ENCODE assay signal across 14 mouse cellular contexts in genomic region chr4:33526092-33526491, GRCm38 (mm10).
A peak's percentile ranks its signal among the peaks of the same experiment; 100 is the strongest.
DNase-seq lines count a peak whose midpoint lies in the region; ATAC-seq and TF ChIP-seq lines count a peak whose summit lies in the region.
"Had no signal": no experiment of that assay in that cellular context is flagged by ENCODE, and none has a peak within 500 bp of the region (broad histone marks: within the 10 kb centered on the region; RNA-seq: fewer than 3 reads in every experiment).

No protein-coding gene starts in this region.

- H3K4me3 ChIP-seq in hindbrain, embryonic 11.5 days (ENCODE audit: low read depth, low read length), result no peak overlapping the region
- no peak overlapping the region for H3K4me3 ChIP-seq in hindbrain, embryonic 13.5 days
- no peak overlapping the region for H3K4me3 ChIP-seq in midbrain, embryonic 15.5 days
- H3K4me3 ChIP-seq in midbrain, embryonic 14.5 days (replicated peaks; ENCODE audit: low read depth, low read length), result no peak overlapping the region
- H3K4me3 ChIP-seq in thymus, adult 2 months (ENCODE audit: control insufficient read depth, insufficient read depth, low read length), result no peak overlapping the region
- H3K4me3 ChIP-seq: myocyte; stomach, embryonic 15.5 days had no signal

- TF ChIP-seq CTCF in thymus, adult 2 months (IDR thresholded peaks at IDR 0.05; ENCODE audit: borderline replicate concordance, control insufficient read depth, extremely low read depth, insufficient read depth, low read length, poor library complexity), result no peak

- 11% methylated on average over 7 of the region's 7 CpGs for WGBS in hindbrain, embryonic 11.5 days
- 15% methylated on average over 7 of the region's 7 CpGs for WGBS in hindbrain, embryonic 13.5 days
- 16% methylated on average over 7 of the region's 7 CpGs for WGBS in midbrain, embryonic 15.5 days
- 20% methylated on average over 7 of the region's 7 CpGs for WGBS in midbrain, embryonic 14.5 days
- 94% methylated on average over 7 of the region's 7 CpGs for whole genome bisulfite sequencing in thymus, adult 2 months

- no peak overlapping the region for H3K27ac ChIP-seq in hindbrain, embryonic 11.5 days (ENCODE audit: low read depth, low read length)
- no peak overlapping the region for H3K27ac ChIP-seq in hindbrain, embryonic 13.5 days
- H3K27ac ChIP-seq in midbrain, embryonic 15.5 days, result peak overlapping the region; percentile 3; the same call in 1 of the 2 replicates
- no peak overlapping the region for H3K27ac ChIP-seq in midbrain, embryonic 14.5 days (replicated peaks; ENCODE audit: low read depth, low read length)
- no peak overlapping the region for H3K27ac ChIP-seq in thymus, adult 2 months (ENCODE audit: control insufficient read depth, insufficient read depth, low read length)
- H3K27ac ChIP-seq: macrophage; stomach, embryonic 15.5 days had no signal

- no peaks in the 10 kb centered on the region for H3K9me3 ChIP-seq in hindbrain, embryonic 11.5 days (ENCODE audit: control insufficient read depth, low read length)
- no peaks in the 10 kb centered on the region for H3K9me3 ChIP-seq in hindbrain, embryonic 13.5 days
- no peaks in the 10 kb centered on the region for H3K9me3 ChIP-seq in midbrain, embryonic 15.5 days
- no peaks in the 10 kb centered on the region for H3K9me3 ChIP-seq in midbrain, embryonic 14.5 days (ENCODE audit: control insufficient read depth, low read length)
- H3K9me3 ChIP-seq: G1E; stomach, embryonic 15.5 days had no signal

- no peak for TF ChIP-seq POLR2A in thymus, adult 2 months (IDR thresholded peaks at IDR 0.05; ENCODE audit: control insufficient read depth, extremely low read depth, insufficient read depth, low read length, poor library complexity)

- H3K27me3 ChIP-seq in hindbrain, embryonic 11.5 days (ENCODE audit: control insufficient read depth, insufficient read depth, low read length), result no peaks in the 10 kb centered on the region
- no peaks in the 10 kb centered on the region for H3K27me3 ChIP-seq in hindbrain, embryonic 13.5 days
- no peaks in the 10 kb centered on the region for H3K27me3 ChIP-seq in midbrain, embryonic 15.5 days (replicated peaks)
- no peaks in the 10 kb centered on the region for H3K27me3 ChIP-seq in midbrain, embryonic 14.5 days (ENCODE audit: control insufficient read depth, insufficient read depth, low read length)
- no peaks in the 10 kb centered on the region for H3K27me3 ChIP-seq in thymus, adult 2 months (ENCODE audit: control insufficient read depth, insufficient read depth, low read length)
- H3K27me3 ChIP-seq: stomach, embryonic 15.5 days had no signal

- no peaks in the 10 kb centered on the region for H3K36me3 ChIP-seq in hindbrain, embryonic 11.5 days (ENCODE audit: control insufficient read depth, insufficient read depth, low read length)
- H3K36me3 ChIP-seq in hindbrain, embryonic 13.5 days, result no peaks in the 10 kb centered on the region
- H3K36me3 ChIP-seq in midbrain, embryonic 15.5 days (replicated peaks), result no peaks in the 10 kb centered on the region
- H3K36me3 ChIP-seq in midbrain, embryonic 14.5 days (ENCODE audit: control insufficient read depth, insufficient read depth, low read length), result no peaks in the 10 kb centered on the region
- no peaks in the 10 kb centered on the region for H3K36me3 ChIP-seq in thymus, adult 2 months (ENCODE audit: control insufficient read depth, insufficient read depth, low read length)
- H3K36me3 ChIP-seq: G1E; stomach, embryonic 15.5 days had no signal

- no peak overlapping the region; the same call in 1 of the 2 replicates for H3K9ac ChIP-seq in hindbrain, embryonic 11.5 days (ENCODE audit: low read depth, low read length)
- no peak overlapping the region for H3K9ac ChIP-seq in hindbrain, embryonic 13.5 days
- H3K9ac ChIP-seq in midbrain, embryonic 15.5 days, result no peak overlapping the region
- no peak overlapping the region for H3K9ac ChIP-seq in midbrain, embryonic 14.5 days (replicated peaks; ENCODE audit: low read length)
- H3K9ac ChIP-seq: stomach, embryonic 15.5 days had no signal

- no peak overlapping the region for H3K4me2 ChIP-seq in hindbrain, embryonic 11.5 days (replicated peaks; ENCODE audit: low read depth, low read length)
- H3K4me2 ChIP-seq in hindbrain, embryonic 13.5 days, result no peak overlapping the region
- H3K4me2 ChIP-seq in midbrain, embryonic 15.5 days, result no peak overlapping the region
- H3K4me2 ChIP-seq in midbrain, embryonic 14.5 days (ENCODE audit: low read length), result no peak overlapping the region
- H3K4me2 ChIP-seq: stomach, embryonic 15.5 days had no signal

- DNase-seq in adrenal gland, adult 2 months, result peak; percentile 27
- no peak for DNase-seq in adrenal gland, postnatal 10 days
- DNase-seq in hindbrain, embryonic 11.5 days (ENCODE audit: low spot score), result peak; percentile 20
- no peak for DNase-seq in midbrain, embryonic 14.5 days
- no peak for DNase-seq in c-Kit-positive CD71-positive TER-119-positive erythroid progenitor cells, embryonic 14.5 days (ENCODE audit: low spot score)
- no peak for DNase-seq in thymus, adult 2 months
- DNase-seq: kidney, postnatal 36 days; liver had no signal

- ATAC-seq in hindbrain, embryonic 11.5 days (ENCODE audit: low FRiP score), result no peak
- no peak for ATAC-seq in hindbrain, embryonic 13.5 days (ENCODE audit: low FRiP score)
- no peak for ATAC-seq in midbrain, embryonic 15.5 days (replicated peaks)
- ATAC-seq in midbrain, embryonic 14.5 days (ENCODE audit: low FRiP score, low TSS enrichment), result no peak

- H3K4me1 ChIP-seq in hindbrain, embryonic 11.5 days (replicated peaks; ENCODE audit: control insufficient read depth, insufficient read depth, low read length), result no peaks in the 10 kb centered on the region
- H3K4me1 ChIP-seq in hindbrain, embryonic 13.5 days (replicated peaks), result peaks cover 14% of the 10 kb centered on the region
- H3K4me1 ChIP-seq in midbrain, embryonic 15.5 days, result peaks cover 7% of the 10 kb centered on the region; the same call in 1 of the 2 replicates
- H3K4me1 ChIP-seq in midbrain, embryonic 14.5 days (ENCODE audit: control insufficient read depth, insufficient read depth, low read length), result no peaks in the 10 kb centered on the region
- no peaks in the 10 kb centered on the region for H3K4me1 ChIP-seq in thymus, adult 2 months (replicated peaks; ENCODE audit: control insufficient read depth, insufficient read depth, low read length)
- H3K4me1 ChIP-seq: stomach, embryonic 15.5 days had no signal

Comparison
In these comparisons a context has a peak if more than half of its experiments do, and no peak if none do; other contexts are left out.
1. DNase-seq: peak in adrenal gland, adult 2 months (single experiment) and hindbrain, embryonic 11.5 days (single experiment); none in adrenal gland, postnatal 10 days (single experiment), midbrain, embryonic 14.5 days (single experiment), c-Kit-positive CD71-positive TER-119-positive erythroid progenitor cells, embryonic 14.5 days (single experiment) and thymus, adult 2 months (single experiment).